Mouse (Mus musculus): ENCODE results near the gene Zfp983.
"Not testable (repeated sequence)": the region's sequence is repeated elsewhere in the genome, so short reads cannot be mapped to it uniquely, and the experiment has no call there.

Gene Zfp983

DNA sequence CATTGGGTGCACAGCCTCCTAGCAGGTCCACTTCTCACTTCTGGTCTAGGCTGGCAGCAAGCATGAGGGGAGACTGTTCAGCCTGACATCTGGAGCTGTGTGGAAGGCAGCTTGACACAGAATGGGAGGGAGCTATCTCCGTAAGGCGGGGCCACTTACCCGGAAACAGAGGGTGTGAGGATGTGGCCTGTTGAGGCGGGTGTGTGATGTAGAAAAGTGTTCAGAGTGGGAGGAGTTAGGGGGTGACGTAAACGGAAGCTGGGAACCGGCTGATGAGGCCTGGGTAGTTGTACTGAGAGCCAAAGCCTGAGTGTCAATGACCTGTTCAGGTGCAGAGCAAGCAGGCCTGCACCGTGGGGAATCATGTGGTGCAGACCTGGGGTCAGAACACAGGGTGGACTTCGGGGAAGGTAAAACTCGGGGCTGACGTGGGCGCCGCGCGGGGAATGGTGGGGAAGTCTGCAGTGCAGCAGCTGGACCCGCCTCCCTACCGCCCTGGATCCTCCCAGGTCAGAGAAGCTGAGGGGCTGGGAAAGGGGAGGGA is at the start of gene Zfp983:
Gene Zfp983, plus strand, starts transcription at position 261 of the 544 bp plus-strand sequence.
- DNase-seq (ENCODE audit: low spot score in 2 of 2), result peak; percentile 77 to 83

DNA sequence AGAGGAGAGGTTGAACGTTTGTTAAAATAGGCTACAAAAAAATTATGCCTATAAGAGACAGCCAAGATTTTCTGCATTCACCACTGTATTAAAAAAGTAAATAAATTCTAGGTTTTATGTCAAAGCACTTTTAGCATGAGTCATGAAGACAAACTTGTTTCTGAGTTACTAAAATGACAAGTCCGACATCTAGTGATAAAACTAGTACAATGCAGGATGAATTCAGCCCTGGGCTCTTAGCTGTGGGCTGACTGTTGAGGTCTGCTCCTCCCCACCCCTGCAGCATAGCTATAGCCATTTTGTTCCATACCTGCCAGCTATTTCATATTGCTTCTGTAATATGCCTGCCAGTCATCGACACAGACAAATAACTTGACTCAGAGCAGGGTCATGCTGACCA is 34.1 kb upstream of the Zfp983 start:
- DNase-seq (ENCODE audit: low spot score in 2 of 2), result no peak

DNA sequence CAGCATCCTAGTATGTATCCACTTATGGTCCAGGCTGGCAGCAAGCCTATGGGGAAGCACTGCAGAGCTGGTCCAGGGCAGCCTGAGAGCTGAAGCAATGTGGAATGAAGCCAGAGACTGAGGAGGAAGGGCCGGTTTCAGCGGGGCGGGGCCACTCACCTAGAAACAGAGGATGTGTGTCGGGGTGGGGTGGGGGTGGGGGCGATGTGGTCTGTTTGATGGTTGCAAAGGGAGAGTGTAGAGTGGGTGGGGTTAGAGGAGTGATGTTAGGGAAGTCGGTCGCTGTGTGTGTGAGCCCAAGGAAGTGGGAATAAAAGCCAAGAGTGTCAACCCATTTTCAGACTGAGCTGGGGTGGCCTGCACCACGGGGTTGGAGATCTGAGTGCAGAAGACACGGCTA is 33.1 kb upstream of the Zfp983 start:
- no peak for DNase-seq (ENCODE audit: low spot score in 2 of 2)

DNA sequence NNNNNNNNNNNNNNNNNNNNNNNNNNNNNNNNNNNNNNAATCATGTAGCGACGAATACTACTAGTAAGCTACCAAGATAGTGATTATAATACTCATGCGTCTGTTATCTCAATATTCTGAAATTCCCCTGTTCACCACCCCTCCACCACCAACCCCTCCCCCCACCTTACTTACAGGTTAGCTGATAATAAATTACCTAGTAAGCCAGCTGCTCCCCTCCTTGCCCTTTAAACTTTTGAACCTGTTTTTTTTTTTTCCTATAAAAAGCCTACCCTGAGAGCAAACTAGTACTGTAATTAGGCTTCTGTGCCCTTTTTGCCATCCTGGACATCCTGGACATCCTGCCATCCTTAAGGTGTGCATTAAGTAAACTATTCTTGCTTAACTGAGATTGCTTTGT is 26.8 kb upstream of the Zfp983 start:
- DNase-seq (ENCODE audit: low spot score in 2 of 2), result no peak

DNA sequence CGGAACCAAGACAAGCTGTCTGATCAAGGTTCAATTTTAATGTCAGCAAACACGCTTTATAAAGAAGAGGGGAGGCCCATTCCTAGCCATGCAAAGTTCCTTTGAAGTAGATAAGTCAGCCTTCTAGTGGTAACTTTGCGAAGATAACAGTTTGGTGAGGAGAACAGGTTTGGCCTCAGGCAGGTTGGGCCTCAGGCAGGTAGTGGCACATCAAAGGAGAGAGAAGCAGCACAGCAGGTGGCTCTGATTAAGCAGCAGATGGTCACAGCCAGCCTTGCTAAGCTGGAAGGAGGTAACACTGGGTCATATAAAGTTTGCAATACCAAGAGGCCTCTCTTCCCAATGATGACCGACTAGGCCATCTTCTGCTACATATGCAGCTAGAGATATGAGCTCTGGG is 14.7 kb upstream of the Zfp983 start:
- DNase-seq (ENCODE audit: low spot score in 2 of 2), result not testable (repeated sequence)

DNA sequence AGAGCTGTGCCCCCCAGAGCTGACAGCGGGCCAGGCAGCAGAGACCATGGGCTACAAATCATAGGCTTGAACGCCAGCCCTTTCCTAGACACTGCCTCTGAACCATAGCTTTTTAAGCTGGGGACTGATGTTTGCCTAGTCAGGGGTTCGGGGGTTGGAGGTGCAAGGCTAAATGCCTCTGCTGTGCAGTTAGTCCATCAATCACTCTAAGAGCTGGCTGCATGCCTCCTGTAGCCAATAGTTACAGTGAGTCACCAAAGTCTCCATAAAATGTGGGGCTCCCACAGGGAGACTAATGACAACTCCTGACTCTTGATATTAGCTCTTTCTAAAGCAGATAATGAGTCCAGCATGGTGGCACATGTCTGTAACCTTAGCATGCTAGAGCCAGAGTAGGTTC is 1.6 kb upstream of the Zfp983 start:
- no peak for DNase-seq (ENCODE audit: low spot score in 2 of 2)

DNA sequence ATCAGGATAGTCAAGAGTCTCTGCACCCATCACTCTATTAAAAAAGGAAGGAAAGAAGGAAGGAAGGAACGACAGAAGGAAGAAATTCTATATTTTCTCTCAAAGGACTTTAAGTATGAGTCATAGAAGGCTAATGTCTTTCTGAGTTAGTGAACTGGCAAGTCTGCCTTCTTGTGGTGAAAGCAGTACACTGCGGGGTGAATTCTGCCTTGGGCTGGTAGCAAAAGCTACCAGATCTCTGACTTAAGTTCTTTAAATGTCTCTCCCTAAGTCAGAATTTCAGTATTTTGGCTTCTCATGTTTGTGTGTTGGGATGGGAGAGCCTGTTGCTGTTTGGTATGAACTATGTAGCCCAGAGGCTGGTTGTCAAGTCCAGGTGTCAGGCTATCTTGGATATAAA is 488 bp upstream of the Zfp983 start:
- DNase-seq (ENCODE audit: low spot score in 2 of 2), result peak in 1 of 2 experiments; percentile 22

DNA sequence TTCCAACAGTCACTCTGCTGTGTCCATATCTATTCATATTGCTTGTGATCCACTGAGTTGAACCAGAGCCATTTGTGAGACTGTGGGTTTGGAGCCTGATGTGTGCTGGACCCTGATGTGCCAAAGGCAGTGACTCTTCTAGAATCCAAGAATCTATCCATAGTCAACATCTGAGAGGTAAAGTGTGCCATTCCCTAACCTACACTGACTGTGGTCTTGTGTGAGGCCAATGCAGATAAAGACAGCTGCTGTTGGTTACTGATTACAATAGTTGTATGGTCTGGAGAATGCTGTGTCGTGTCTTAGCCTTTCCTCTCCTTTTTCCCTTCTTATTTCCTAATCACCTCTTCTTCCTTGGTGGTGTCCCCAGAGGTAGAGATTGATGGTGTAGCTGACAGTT is 28.4 kb downstream of the Zfp983 start:
- not testable (repeated sequence) for DNase-seq (ENCODE audit: low spot score in 2 of 2)

DNA sequence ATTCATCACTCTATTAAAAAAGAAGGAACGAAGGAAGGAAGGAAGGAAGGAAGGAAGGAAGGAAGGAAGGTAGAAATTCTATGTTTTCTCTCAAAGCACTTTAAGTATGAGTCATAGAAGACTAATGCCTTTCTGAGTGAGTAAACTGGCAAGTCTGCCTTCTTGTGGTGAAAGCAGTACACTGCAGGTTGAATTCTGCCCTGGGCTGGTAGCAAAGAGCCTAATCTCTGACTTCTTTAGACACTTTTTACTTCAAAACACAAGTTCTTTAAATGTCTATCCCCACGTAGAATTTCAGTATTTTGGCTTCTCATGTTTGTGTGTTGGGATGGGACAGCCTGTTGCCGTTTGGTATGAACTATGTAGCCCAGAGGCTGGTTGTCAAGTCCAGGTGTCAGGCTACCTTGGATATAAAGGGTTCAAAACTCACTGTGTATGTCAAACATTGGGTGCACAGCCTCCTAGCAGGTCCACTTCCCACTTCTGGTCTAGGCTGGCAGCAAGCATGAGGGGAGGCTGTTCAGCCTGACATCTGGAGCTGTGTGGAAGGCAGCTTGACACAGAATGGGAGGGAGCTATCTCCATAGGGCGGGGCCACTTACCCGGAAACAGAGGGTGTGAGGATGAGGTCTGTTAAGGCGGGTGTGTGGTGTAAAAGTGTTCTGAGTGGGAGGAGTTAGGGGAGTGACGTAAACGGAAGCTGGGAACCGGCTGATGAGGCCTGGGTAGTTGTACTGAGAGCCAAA is 29.0 kb downstream of the Zfp983 start:
- peak; percentile 87 to 88 for DNase-seq (ENCODE audit: low spot score in 2 of 2)

DNA sequence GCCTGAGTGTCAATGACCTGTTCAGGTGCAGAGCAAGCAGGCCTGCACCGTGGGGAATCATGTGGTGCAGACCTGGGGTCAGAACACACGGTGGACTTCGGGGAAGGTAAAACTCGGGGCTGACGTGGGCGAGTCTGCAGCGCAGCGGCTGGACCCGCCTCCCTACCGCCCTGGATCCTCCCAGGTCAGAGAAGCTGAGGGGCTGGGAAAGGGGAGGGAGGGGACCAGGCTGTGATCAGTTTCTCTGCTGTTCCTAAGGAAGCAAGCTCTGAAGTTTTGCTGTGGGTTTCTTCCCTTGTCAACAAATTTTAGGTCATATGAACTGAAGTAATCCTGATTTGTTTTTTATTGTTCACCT is 29.6 kb downstream of the Zfp983 start:
- DNase-seq (ENCODE audit: low spot score in 2 of 2), result not testable (repeated sequence)

DNA sequence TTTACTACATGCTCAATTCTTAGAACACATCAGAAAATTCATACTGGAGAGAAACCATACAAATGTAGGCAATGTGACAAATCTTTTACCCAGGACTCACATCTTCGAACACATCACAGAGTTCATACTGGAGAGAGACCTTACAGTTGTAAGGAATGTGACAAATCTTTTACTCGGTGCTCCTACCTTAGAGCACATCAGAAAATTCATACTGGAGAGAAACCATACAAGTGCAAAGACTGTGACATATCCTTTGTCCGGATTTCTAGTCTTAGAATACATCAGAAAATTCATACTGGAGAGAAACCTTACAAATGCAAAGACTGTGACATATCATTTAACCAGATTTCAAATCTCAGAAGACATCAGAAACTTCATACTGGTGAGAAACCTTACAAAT is 41.1 kb downstream of the Zfp983 start, which contains the start of gene Gm10226:
Gene Gm10226, plus strand, starts transcription at position 301 of the 400 bp plus-strand sequence.
- no peak for DNase-seq (ENCODE audit: low spot score in 2 of 2)

DNA sequence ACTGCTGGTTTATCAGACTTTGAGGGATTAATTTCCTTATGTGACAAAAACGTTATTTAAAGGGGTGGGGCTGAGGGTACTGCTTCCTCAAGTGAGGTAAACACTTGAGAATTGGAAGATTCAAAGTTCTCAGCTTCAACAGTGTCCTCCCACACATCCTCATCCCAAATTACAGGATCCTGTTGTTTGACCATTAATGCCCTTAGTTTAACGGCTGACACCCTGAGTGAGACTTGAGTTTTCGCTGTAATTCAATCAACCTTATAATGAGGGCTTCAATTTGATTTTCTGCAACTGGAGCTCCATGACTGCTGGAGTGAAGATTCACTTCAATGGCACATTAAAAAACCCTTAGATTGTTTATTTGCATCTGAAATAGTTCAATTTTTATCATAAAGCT is 42.9 kb downstream of the Zfp983 start:
- DNase-seq (ENCODE audit: low spot score in 2 of 2), result no peak

DNA sequence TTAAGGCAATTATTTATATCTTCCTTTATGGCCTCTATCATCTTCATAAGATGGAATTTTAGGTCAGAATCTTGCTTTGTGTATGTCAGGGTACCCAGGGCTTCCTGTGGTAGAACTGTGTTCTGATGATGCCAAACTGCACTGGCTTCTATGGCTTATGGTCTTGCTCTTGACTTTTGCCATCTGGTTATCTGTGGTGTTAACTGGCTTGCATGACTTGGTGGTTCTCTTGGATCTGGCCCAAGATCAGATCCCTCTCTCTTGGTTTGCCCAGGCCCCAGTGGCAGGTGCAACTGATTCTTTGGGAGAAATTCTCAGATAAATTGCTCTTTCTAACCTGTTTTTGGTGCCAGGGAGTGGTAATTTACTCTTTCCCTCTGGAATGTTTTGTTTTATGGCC is 45.6 kb downstream of the Zfp983 start:
- no peak for DNase-seq (ENCODE audit: low spot score in 2 of 2)

DNA sequence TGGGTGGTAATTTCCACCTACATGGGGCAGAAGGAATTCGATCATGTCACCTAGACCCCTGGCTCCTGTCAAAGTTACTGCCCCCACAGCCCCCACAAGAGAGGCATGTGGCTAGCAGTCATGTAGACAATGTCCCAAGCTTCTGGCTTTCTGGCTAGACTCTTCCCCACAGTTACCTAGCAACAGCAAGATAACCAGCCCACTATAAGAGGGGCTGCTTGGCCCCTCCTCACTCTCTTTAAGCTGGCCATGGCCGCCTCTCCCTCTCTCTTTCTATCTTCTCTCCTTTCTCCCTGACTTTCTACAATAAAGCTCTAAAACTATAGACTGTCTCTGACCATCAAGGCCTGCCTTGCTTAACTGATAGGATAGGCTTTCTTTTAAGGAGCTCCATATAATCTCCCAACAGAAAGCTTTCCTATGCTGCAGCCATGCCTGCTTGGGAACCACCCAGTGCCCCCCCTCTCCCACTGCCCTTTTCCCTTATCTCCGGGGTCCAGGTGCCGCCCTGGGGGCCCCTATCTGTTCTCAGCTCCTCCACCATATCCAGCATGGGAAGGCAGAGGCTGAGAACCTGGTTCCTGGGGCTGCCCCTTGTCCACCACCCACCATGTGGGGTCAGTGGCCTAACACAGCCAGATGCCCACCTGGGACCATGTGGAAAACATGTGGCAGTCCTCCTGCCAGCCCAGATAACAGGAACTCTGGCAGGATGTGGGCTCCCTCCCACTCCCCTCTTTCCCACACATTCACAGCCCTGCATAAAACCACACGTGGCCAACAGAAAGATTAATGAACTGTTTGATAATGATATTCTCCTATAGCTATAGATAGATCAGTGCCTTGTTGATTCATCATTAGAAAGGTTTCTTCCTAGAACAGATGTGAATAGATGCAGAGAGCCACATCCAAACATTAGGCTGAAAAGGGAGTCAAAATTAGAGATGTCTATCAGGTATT is 52.1 kb downstream of the Zfp983 start:
- peak; percentile 51 to 60 for DNase-seq (ENCODE audit: low spot score in 2 of 2)

DNA sequence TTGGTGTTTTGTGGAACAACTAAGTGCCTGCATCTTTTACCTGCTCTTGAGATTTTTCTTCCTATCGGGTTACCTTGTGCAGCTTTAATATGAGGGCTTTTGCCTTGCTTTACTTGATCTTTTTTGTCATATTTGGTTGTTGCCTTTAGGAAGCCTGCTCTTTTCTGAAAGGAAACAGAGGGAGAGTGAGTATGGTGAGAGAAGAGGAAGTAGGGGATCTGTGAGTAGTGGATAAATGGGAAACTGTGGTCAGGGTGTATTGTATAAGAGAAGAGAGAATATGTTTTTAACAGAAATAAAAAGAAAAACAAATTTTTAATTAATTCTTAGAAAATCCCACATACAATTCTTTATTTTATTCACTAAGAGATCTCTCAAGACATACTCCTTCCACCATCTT is 53.0 kb downstream of the Zfp983 start:
- DNase-seq (ENCODE audit: low spot score in 2 of 2), result no peak

DNA sequence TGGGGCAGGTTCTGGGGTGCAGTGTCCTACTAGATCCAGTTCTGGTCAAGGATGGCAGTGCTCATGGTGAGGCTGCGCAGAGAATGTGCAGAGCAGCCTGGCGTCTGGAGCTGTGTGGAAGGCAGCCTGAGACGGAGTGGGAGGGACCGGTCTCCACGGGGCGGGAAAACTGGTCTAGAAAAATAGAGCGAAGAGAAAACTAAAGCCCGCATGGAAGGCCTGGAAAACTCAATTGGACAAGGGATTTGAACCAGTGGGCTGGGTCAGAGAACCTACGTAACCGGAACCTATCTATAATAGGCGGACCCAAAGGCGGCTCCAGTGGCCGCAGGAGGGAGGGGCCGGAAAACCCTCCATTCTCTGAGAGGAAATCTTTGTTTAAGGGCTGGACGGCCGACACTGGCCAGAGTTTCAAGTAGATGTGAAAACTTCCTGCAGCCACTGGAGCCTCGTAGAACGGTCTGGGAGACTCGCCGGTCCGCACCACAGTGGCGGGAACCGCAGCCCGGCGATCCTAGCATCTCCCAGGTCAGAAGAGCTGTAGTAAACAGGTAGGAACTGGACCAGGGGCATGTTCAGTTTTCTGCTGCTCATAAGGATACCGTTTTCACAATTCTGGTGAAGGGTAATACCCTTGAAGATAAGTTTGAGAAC is 57.0 kb downstream of the Zfp983 start, which contains the start of gene Zfp760:
Gene Zfp760, plus strand, starts transcription at position 399 of the 654 bp plus-strand sequence.
- peak; percentile 67 to 78 for DNase-seq (ENCODE audit: low spot score in 2 of 2)

DNA sequence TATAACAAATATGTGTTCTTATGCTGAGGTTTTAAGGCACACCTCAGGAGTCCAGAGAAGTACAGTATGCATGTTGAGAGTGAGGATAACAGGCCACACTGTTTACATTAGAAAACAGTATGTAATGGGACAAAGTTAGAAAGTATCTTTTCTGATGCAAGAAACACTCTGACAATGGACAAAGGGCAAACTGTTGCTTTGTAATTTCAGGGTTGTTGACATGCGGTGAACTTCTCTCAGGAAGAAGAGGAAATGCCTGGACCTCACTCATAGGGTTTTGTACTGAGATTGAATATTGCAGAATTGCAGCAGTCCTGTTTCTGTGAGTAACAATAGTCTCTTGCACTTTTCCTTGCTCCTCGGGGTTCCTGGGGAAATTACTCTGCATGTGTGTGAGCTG is 58.0 kb downstream of the Zfp983 start:
- no peak for DNase-seq (ENCODE audit: low spot score in 2 of 2)
